Mouse (Mus musculus) naive thymus-derived CD4-positive, alpha-beta T cell, adult 5 months (primary cell): ENCODE data around the gene Grb7. TPM values are rescaled to one million over a fixed set of nuclear protein-coding genes. Genes with fewer than 3 reads are reported as not detected.

ENCODE experiments used
- polyA plus RNA-seq: library from polyadenylated mRNA; unstranded; fragments of 100-300 nt; shearing (Covaris generic); gene quantifications from one replicate; pipeline ENCODE4 v1.2.1, GENCODE M21; 2017

Gene Grb7
- 4.1 TPM for polyA plus RNA-seq

GRCm38 (mm10) chr11:98446213-98446561 lies at the start of gene Grb7:
Grb7 (plus strand) TSS chr11:98446394.

GRCm38 (mm10) chr11:98400161-98400726 lies 46.0 kb upstream of the Grb7 start, which contains the start of gene Pgap3:
Pgap3 (minus strand) TSS chr11:98400490.

GRCm38 (mm10) chr11:98412273-98412796 lies 33.9 kb upstream of the Grb7 start, which contains the start of gene Erbb2:
Erbb2 (plus strand) TSS chr11:98412470.

GRCm38 (mm10) chr11:98438331-98439158 lies 7.6 kb upstream of the Grb7 start, which contains the start of gene Mien1:
Mien1 (minus strand) TSS chr11:98438991.

Other genes starting within 250 kb of the Grb7 start
- gene Cdk12, start 243.3 kb upstream of the Grb7 start, polyA plus RNA-seq, result 22.2 TPM
- gene Neurod2, start 116.7 kb upstream of the Grb7 start, polyA plus RNA-seq, result not detected
- gene Ppp1r1b, start 98.0 kb upstream of the Grb7 start, polyA plus RNA-seq, result not detected
- gene Stard3, start 88.0 kb upstream of the Grb7 start, polyA plus RNA-seq, result 62.8 TPM
- not detected for gene Tcap, start 62.6 kb upstream of the Grb7 start, polyA plus RNA-seq
- not detected for gene Pnmt, start 59.9 kb upstream of the Grb7 start, polyA plus RNA-seq
- 7.3 TPM for gene Pgap3, start 45.9 kb upstream of the Grb7 start, polyA plus RNA-seq
- gene Erbb2, start 33.9 kb upstream of the Grb7 start, polyA plus RNA-seq, result 0.29 TPM
- gene Mien1, start 7.4 kb upstream of the Grb7 start, polyA plus RNA-seq, result 82.8 TPM
- gene Ikzf3, start 99.6 kb downstream of the Grb7 start, polyA plus RNA-seq, result 48.5 TPM
- gene Zpbp2, start 104.7 kb downstream of the Grb7 start, polyA plus RNA-seq, result 1.5 TPM
- gene Ormdl3, start 141.0 kb downstream of the Grb7 start, polyA plus RNA-seq, result 44.0 TPM
- not detected for gene Lrrc3c, start 151.9 kb downstream of the Grb7 start, polyA plus RNA-seq
- 1.8 TPM for gene Gm12355, start 179.3 kb downstream of the Grb7 start, polyA plus RNA-seq
- not detected for gene Gsdma3, start 180.0 kb downstream of the Grb7 start, polyA plus RNA-seq
- gene Gsdma2, start 200.4 kb downstream of the Grb7 start, polyA plus RNA-seq, result not detected
- gene Gsdma, start 218.0 kb downstream of the Grb7 start, polyA plus RNA-seq, result not detected
- 125 TPM for gene Psmd3, start 236.2 kb downstream of the Grb7 start, polyA plus RNA-seq